ENCODE assay signal across 31 mouse cellular contexts in the genomic region with DNA sequence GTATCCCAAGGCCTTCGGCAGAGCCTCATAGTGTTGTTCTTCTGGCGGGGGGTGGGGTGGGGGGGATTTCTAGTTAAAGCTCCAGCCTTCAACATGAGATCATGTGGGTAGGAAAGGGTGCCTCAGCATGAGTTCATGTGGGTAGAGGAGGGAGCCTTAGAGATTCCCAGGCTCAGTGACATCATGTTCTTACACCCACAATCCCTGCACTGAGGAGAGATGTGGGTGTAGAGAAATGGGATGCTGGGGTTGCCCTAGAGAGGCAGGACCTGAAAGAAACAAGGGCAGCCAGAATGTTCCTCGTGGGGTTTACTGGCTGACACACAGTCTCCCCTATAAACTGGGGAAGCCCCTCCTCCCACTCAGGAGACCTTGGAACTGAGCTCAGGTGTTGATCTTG. TPM values are rescaled to one million over a fixed set of nuclear protein-coding genes. Genes with fewer than 3 reads are reported as not detected.
DNase-seq lines count a peak whose midpoint lies in the region; ATAC-seq and TF ChIP-seq lines count a peak whose summit lies in the region.
"Had no signal": no experiment of that assay in that cellular context is flagged by ENCODE, and none has a peak within 500 bp of the region (broad histone marks: within the 10 kb centered on the region; RNA-seq: fewer than 3 reads in every experiment).

No protein-coding gene starts in this region.

- 54% methylated on average over 3 of the region's 3 CpGs for WGBS in limb, embryonic 13.5 days
- 77% methylated on average over 3 of the region's 3 CpGs for WGBS in limb, embryonic 10.5 days
- 27% methylated on average over 3 of the region's 3 CpGs for WGBS in limb, embryonic 14.5 days

- H3K27me3 ChIP-seq in limb, embryonic 13.5 days = no peaks in the 10 kb centered on the region
- H3K27me3 ChIP-seq in limb, embryonic 10.5 days (ENCODE audit: low read depth, poor library complexity, severe bottlenecking) = no peaks in the 10 kb centered on the region
- H3K27me3 ChIP-seq in limb, embryonic 14.5 days (ENCODE audit: control insufficient read depth, insufficient read depth, low read length) = no peaks in the 10 kb centered on the region
- H3K27me3 ChIP-seq: embryonic facial prominence, embryonic 15.5 days; hindbrain, embryonic 13.5 days; intestine, embryonic 15.5 days had no signal

- H3K36me3 ChIP-seq in limb, embryonic 13.5 days = no peaks in the 10 kb centered on the region
- no peaks in the 10 kb centered on the region for H3K36me3 ChIP-seq in limb, embryonic 10.5 days
- no peaks in the 10 kb centered on the region for H3K36me3 ChIP-seq in limb, embryonic 14.5 days (ENCODE audit: control insufficient read depth, insufficient read depth, low read length)
- H3K36me3 ChIP-seq: embryonic facial prominence, embryonic 15.5 days; hindbrain, embryonic 10.5 days; hindbrain, embryonic 13.5 days; intestine, embryonic 15.5 days had no signal

- no peak overlapping the region for H3K27ac ChIP-seq in limb, embryonic 13.5 days
- no peak overlapping the region for H3K27ac ChIP-seq in limb, embryonic 10.5 days
- no peak overlapping the region for H3K27ac ChIP-seq in limb, embryonic 14.5 days (replicated peaks; ENCODE audit: low read depth, low read length)
- H3K27ac ChIP-seq: embryonic facial prominence, embryonic 15.5 days; heart, adult 2 months; hindbrain, embryonic 13.5 days; intestine, embryonic 15.5 days had no signal

- no peak overlapping the region for H3K4me3 ChIP-seq in limb, embryonic 13.5 days
- H3K4me3 ChIP-seq in limb, embryonic 10.5 days = no peak overlapping the region
- H3K4me3 ChIP-seq in limb, embryonic 14.5 days (replicated peaks; ENCODE audit: low read length) = no peak overlapping the region
- H3K4me3 ChIP-seq: embryonic facial prominence, embryonic 15.5 days; heart, adult 2 months; hindbrain, embryonic 10.5 days; hindbrain, embryonic 13.5 days; intestine, embryonic 15.5 days had no signal

- H3K4me1 ChIP-seq in limb, embryonic 13.5 days = peaks cover 25% of the 10 kb centered on the region
- no peaks in the 10 kb centered on the region for H3K4me1 ChIP-seq in limb, embryonic 10.5 days
- H3K4me1 ChIP-seq in limb, embryonic 14.5 days (ENCODE audit: control insufficient read depth, insufficient read depth, low read length) = peaks cover 8% of the 10 kb centered on the region
- H3K4me1 ChIP-seq: intestine, embryonic 15.5 days had no signal

- H3K9me3 ChIP-seq in limb, embryonic 13.5 days = no peaks in the 10 kb centered on the region
- H3K9me3 ChIP-seq in limb, embryonic 10.5 days (replicated peaks) = no peaks in the 10 kb centered on the region
- H3K9me3 ChIP-seq in limb, embryonic 14.5 days (ENCODE audit: control insufficient read depth, low read length) = no peaks in the 10 kb centered on the region
- H3K9me3 ChIP-seq: embryonic facial prominence, embryonic 15.5 days; hindbrain, embryonic 10.5 days; hindbrain, embryonic 13.5 days; intestine, embryonic 15.5 days had no signal

- no peak for TF ChIP-seq POLR2A in limb, embryonic 14.5 days (IDR thresholded peaks at IDR 0.05; ENCODE audit: borderline replicate concordance, extremely low read depth, insufficient read depth, insufficient read length)

- H3K4me2 ChIP-seq in limb, embryonic 13.5 days (replicated peaks) = no peak overlapping the region
- no peak overlapping the region for H3K4me2 ChIP-seq in limb, embryonic 14.5 days (replicated peaks; ENCODE audit: low read depth, low read length, severe bottlenecking)
- H3K4me2 ChIP-seq: embryonic facial prominence, embryonic 15.5 days; heart, embryonic 11.5 days; hindbrain, embryonic 13.5 days; intestine, embryonic 15.5 days had no signal

- no peak for DNase-seq in limb, embryonic 10.5 days (ENCODE audit: low spot score)
- peak; percentile 76 for DNase-seq in brain, adult 2 months (ENCODE audit: low read depth, low spot score)
- no peak for DNase-seq in limb, embryonic 14.5 days (ENCODE audit: low spot score)
- DNase-seq in heart, adult 8-10 months (ENCODE audit: low spot score) = no peak
- DNase-seq in ovary, postnatal 36 days (ENCODE audit: low spot score) = no peak
- DNase-seq: adrenal gland, postnatal 10 days; adrenal gland, postnatal 36 days; cerebellum, adult 11 months; cerebellum, adult 2 months; cerebellum, adult 9-11 months; cerebellum, postnatal 25 days; forebrain, postnatal 0 days; gastrocnemius, postnatal 10 days; gastrocnemius, postnatal 36 days; heart, adult 2 months; heart, postnatal 36 days had no signal

- no peak overlapping the region for H3K9ac ChIP-seq in limb, embryonic 13.5 days
- no peak overlapping the region for H3K9ac ChIP-seq in limb, embryonic 14.5 days (ENCODE audit: low read depth, low read length, severe bottlenecking)
- H3K9ac ChIP-seq: embryonic facial prominence, embryonic 15.5 days; forebrain, postnatal 0 days; hindbrain, embryonic 13.5 days; intestine, embryonic 15.5 days had no signal

- peak; percentile 24; the same call in 1 of the 2 replicates for ATAC-seq in limb, embryonic 13.5 days (ENCODE audit: low FRiP score, low read depth)
- ATAC-seq in limb, embryonic 14.5 days (ENCODE audit: low FRiP score, low read depth) = peak; percentile 41; the same call in 1 of the 2 replicates
- ATAC-seq: activated CD4-positive, CD25-positive, alpha-beta regulatory T cell, adult 4 months; CD4-positive, CD25-positive, alpha-beta regulatory T cell, adult 4 months; forebrain, embryonic 14.5 days; forebrain, postnatal 0 days; hindbrain, embryonic 16.5 days; intestine, embryonic 15.5 days had no signal

RNA-seq across cellular contexts. Expression of gene Cacng1, which starts 5.9 kb away (rescaled TPM):
- 7.1 and 8.8 TPM in 2 replicates for polyA plus RNA-seq in limb, embryonic 13.5 days (2015; fragmentation: Nextera tagmentation; extraction: Ambion mirVana)
- not detected in 2 replicates for polyA plus RNA-seq in limb, embryonic 10.5 days (2016; fragmentation: Nextera tagmentation; extraction: Ambion mirVana)
- 14.4 and 14.8 TPM in 2 replicates for polyA plus RNA-seq in limb, embryonic 14.5 days (2012; rRNA removed)
- polyA plus RNA-seq in limb, embryonic 14.5 days (2014; fragmentation: Nextera tagmentation; extraction: Ambion mirVana) = 10.3 and 13.1 TPM in 2 replicates
- under 1 TPM in 1 of 4 experiments, not detected in 3; 0.31 TPM for total RNA-seq in heart, adult 8-10 months (2022)
- total RNA-seq: common myeloid progenitor, adult 5-6 weeks; granulocyte monocyte progenitor cell, adult 5-6 weeks; heart, adult 2 months; heart, postnatal 36 days; MEL had no signal
- polyA plus RNA-seq: activated CD4-positive, CD25-positive, alpha-beta regulatory T cell, adult 4 months; CD4-positive, CD25-positive, alpha-beta regulatory T cell, adult 4 months; forebrain, embryonic 11.5 days; heart, embryonic 11.5 days; heart, postnatal 0 days had no signal
